Mouse (Mus musculus): ENCODE data around the gene Wfikkn2.
A peak's percentile ranks its signal among the peaks of the same experiment; 100 is the strongest.

Gene Wfikkn2

GRCm38 (mm10) chr11:94261585-94262370, 16.0 kb upstream of the Wfikkn2 start:
- no peak for DNase-seq

GRCm38 (mm10) chr11:94259814-94260213, 14.0 kb upstream of the Wfikkn2 start:
- DNase-seq = peak; percentile 20

GRCm38 (mm10) chr11:94257987-94258386, 12.2 kb upstream of the Wfikkn2 start:
- DNase-seq = no peak

GRCm38 (mm10) chr11:94255733-94256132, 9.9 kb upstream of the Wfikkn2 start:
- no peak for DNase-seq

- no peak for DNase-seq
These were observed 7.9 kb upstream of the Wfikkn2 start for GRCm38 (mm10) chr11:94253691-94254090.

- DNase-seq = no peak
These were observed 7.4 kb upstream of the Wfikkn2 start for GRCm38 (mm10) chr11:94253156-94253555.

- DNase-seq = no peak
These were observed 920 bp upstream of the Wfikkn2 start for GRCm38 (mm10) chr11:94246789-94247061.

- no peak for DNase-seq
These were observed 1.4 kb downstream of the Wfikkn2 start for GRCm38 (mm10) chr11:94244385-94244784.

- DNase-seq = peak; percentile 10
These were observed 2.2 kb downstream of the Wfikkn2 start for GRCm38 (mm10) chr11:94243422-94244180.

GRCm38 (mm10) chr11:94242760-94243421, 2.9 kb downstream of the Wfikkn2 start:
- DNase-seq = peak; percentile 6

- DNase-seq = no peak
These were observed 6.1 kb downstream of the Wfikkn2 start for GRCm38 (mm10) chr11:94239706-94240105.

GRCm38 (mm10) chr11:94238786-94239185, 7.0 kb downstream of the Wfikkn2 start:
- DNase-seq = no peak

GRCm38 (mm10) chr11:94236074-94236473, 9.7 kb downstream of the Wfikkn2 start:
- DNase-seq = peak; percentile 58

- DNase-seq = no peak
These were observed 10.9 kb downstream of the Wfikkn2 start for GRCm38 (mm10) chr11:94234857-94235256.

- no peak for DNase-seq
These were observed 11.4 kb downstream of the Wfikkn2 start for GRCm38 (mm10) chr11:94234380-94234779.

- DNase-seq = no peak
These were observed 12.4 kb downstream of the Wfikkn2 start for GRCm38 (mm10) chr11:94233405-94233804.

GRCm38 (mm10) chr11:94231821-94232552, 13.8 kb downstream of the Wfikkn2 start:
- no peak for DNase-seq

GRCm38 (mm10) chr11:94230244-94230643, 15.6 kb downstream of the Wfikkn2 start:
- DNase-seq = no peak

GRCm38 (mm10) chr11:94229207-94229960, 16.4 kb downstream of the Wfikkn2 start:
- no peak for DNase-seq

- DNase-seq = no peak
These were observed 17.4 kb downstream of the Wfikkn2 start for GRCm38 (mm10) chr11:94228416-94228815.

GRCm38 (mm10) chr11:94225985-94226384, 19.8 kb downstream of the Wfikkn2 start:
- peak; percentile 33 for DNase-seq

- no peak for DNase-seq
These were observed 22.3 kb downstream of the Wfikkn2 start for GRCm38 (mm10) chr11:94223531-94223930.
